Mouse (Mus musculus): ENCODE data around the gene Maml3.

The Maml3 gene

GRCm38 (mm10) chr3:52001518-52001895 lies 103.4 kb downstream of the Maml3 start:
- DNase-seq (ENCODE audit: low spot score) = no peak

- peak; percentile 31 for DNase-seq (ENCODE audit: low spot score)
Measured at GRCm38 (mm10) chr3:52000871-52001517, 103.9 kb downstream of the Maml3 start.

- DNase-seq (ENCODE audit: low spot score) = no peak
Measured at GRCm38 (mm10) chr3:51999671-52000437, 105.0 kb downstream of the Maml3 start.

GRCm38 (mm10) chr3:51998511-51999399 lies 106.1 kb downstream of the Maml3 start:
- DNase-seq (ENCODE audit: low spot score) = no peak

- no peak for DNase-seq (ENCODE audit: low spot score)
Measured at GRCm38 (mm10) chr3:51997616-51998015, 107.3 kb downstream of the Maml3 start.

- DNase-seq (ENCODE audit: low spot score) = no peak
Measured at GRCm38 (mm10) chr3:51986507-51986906, 118.4 kb downstream of the Maml3 start.

- no peak for DNase-seq (ENCODE audit: low spot score)
Measured at GRCm38 (mm10) chr3:51981496-51981895, 123.4 kb downstream of the Maml3 start.

GRCm38 (mm10) chr3:51977654-51978352 lies 127.1 kb downstream of the Maml3 start:
- DNase-seq (ENCODE audit: low spot score) = no peak

- DNase-seq (ENCODE audit: low spot score) = no peak
Measured at GRCm38 (mm10) chr3:51974601-51975000, 130.3 kb downstream of the Maml3 start.

GRCm38 (mm10) chr3:51974153-51974552 lies 130.7 kb downstream of the Maml3 start:
- DNase-seq (ENCODE audit: low spot score) = no peak

- no peak for DNase-seq (ENCODE audit: low spot score)
Measured at GRCm38 (mm10) chr3:51972576-51972975, 132.3 kb downstream of the Maml3 start.

- DNase-seq (ENCODE audit: low spot score) = no peak
Measured at GRCm38 (mm10) chr3:51970489-51970888, 134.4 kb downstream of the Maml3 start.

- no peak for DNase-seq (ENCODE audit: low spot score)
Measured at GRCm38 (mm10) chr3:51969451-51969850, 135.4 kb downstream of the Maml3 start.

GRCm38 (mm10) chr3:51965841-51966240 lies 139.0 kb downstream of the Maml3 start:
- no peak for DNase-seq (ENCODE audit: low spot score)

GRCm38 (mm10) chr3:51965436-51965835 lies 139.4 kb downstream of the Maml3 start:
- DNase-seq (ENCODE audit: low spot score) = no peak

GRCm38 (mm10) chr3:51965008-51965407 lies 139.9 kb downstream of the Maml3 start:
- DNase-seq (ENCODE audit: low spot score) = no peak

GRCm38 (mm10) chr3:51963891-51964593 lies 140.8 kb downstream of the Maml3 start:
- no peak for DNase-seq (ENCODE audit: low spot score)

- no peak for DNase-seq (ENCODE audit: low spot score)
Measured at GRCm38 (mm10) chr3:51963151-51963791, 141.6 kb downstream of the Maml3 start.

GRCm38 (mm10) chr3:51958751-51959150 lies 146.1 kb downstream of the Maml3 start:
- no peak for DNase-seq (ENCODE audit: low spot score)

- no peak for DNase-seq (ENCODE audit: low spot score)
Measured at GRCm38 (mm10) chr3:51954441-51954840, 150.4 kb downstream of the Maml3 start.

- no peak for DNase-seq (ENCODE audit: low spot score)
Measured at GRCm38 (mm10) chr3:51953927-51954326, 150.9 kb downstream of the Maml3 start.

Data from MN1 (cell line).